Mouse (Mus musculus) left cerebral cortex, postnatal 4 days (tissue): ENCODE measurements around the gene 9530077C05Rik. TPM values are rescaled to one million over a fixed set of nuclear protein-coding genes. Genes with fewer than 3 reads are reported as not detected.
"Not testable (repeated sequence)": the region's sequence is repeated elsewhere in the genome, so short reads cannot be mapped to it uniquely, and the experiment has no call there.

Experiments used
- DNase-seq: peaks from one replicate; pipeline ENCODE4 v3.0.0-alpha.2; 2022
- intact Hi-C: fragments of 180-260 bp; cut with DNase I; formaldehyde crosslinking; loops from one replicate; pipeline ENCODE4 v1.15.1; 2025
- total RNA-seq, 2 experiments: library from RNA; stranded (reverse); gene quantifications; 2 replicates each; pipeline ENCODE4 v1.2.3; 2021

Gene 9530077C05Rik
- total RNA-seq, 2 experiments from 2014 or later: 10.1 to 10.3 TPM

GRCm38 (mm10) chr9:22453990-22454389 is 42.7 kb downstream of the 9530077C05Rik start, which contains the start of gene Gm17545:
Gene Gm17545, plus strand, starts transcription at chr9:22454290.
- DNase-seq, intact Hi-C loops: not testable (repeated sequence)

GRCm38 (mm10) chr9:22455041-22455440 is 43.7 kb downstream of the 9530077C05Rik start:
- intact Hi-C loops: no loop called here
- no peak for DNase-seq

GRCm38 (mm10) chr9:22457142-22457835 is 46.0 kb downstream of the 9530077C05Rik start:
- DNase-seq: no peak

GRCm38 (mm10) chr9:22461946-22462345 is 50.6 kb downstream of the 9530077C05Rik start:
- intact Hi-C loops: no loop called here
- peak; percentile 85 for DNase-seq

More at GRCm38 (mm10) chr9:22457142-22457835, 46.0 kb downstream of the 9530077C05Rik start:
- intact Hi-C loops: no loop called here

- intact Hi-C loops: no loop called here
- no peak for DNase-seq
Measured at GRCm38 (mm10) chr9:22466212-22466611, 54.9 kb downstream of the 9530077C05Rik start.

GRCm38 (mm10) chr9:22467371-22468169 is 56.3 kb downstream of the 9530077C05Rik start:
- DNase-seq: peak; percentile 45
- intact Hi-C loops: no loop called here

- intact Hi-C loops: no loop called here
- peak; percentile 69 for DNase-seq
Measured at GRCm38 (mm10) chr9:22468170-22468898, 57.0 kb downstream of the 9530077C05Rik start.

- intact Hi-C loops: no loop called here
- DNase-seq: no peak
Measured at GRCm38 (mm10) chr9:22468899-22469259, 57.6 kb downstream of the 9530077C05Rik start.

- no peak for DNase-seq
- intact Hi-C loops: no loop called here
Measured at GRCm38 (mm10) chr9:22469643-22470042, 58.3 kb downstream of the 9530077C05Rik start, which contains the start of gene Rp9. Gene Rp9, minus strand, starts transcription at chr9:22469743.

- intact Hi-C loops: no loop called here
Measured at GRCm38 (mm10) chr9:22475424-22475868, 64.1 kb downstream of the 9530077C05Rik start, which contains the start of gene Bbs9. Gene Bbs9, plus strand, starts transcription at chr9:22475715.

GRCm38 (mm10) chr9:22476265-22476664 is 65.0 kb downstream of the 9530077C05Rik start:
- no peak for DNase-seq
- intact Hi-C loops: no loop called here

More at GRCm38 (mm10) chr9:22475424-22475868, 64.1 kb downstream of the 9530077C05Rik start, which contains the start of gene Bbs9:
- DNase-seq: peak; percentile 94

- DNase-seq: no peak
- intact Hi-C loops: no loop called here
Measured at GRCm38 (mm10) chr9:22478946-22479345, 67.6 kb downstream of the 9530077C05Rik start.

- intact Hi-C loops: no loop called here
- DNase-seq: no peak
Measured at GRCm38 (mm10) chr9:22483866-22484561, 72.7 kb downstream of the 9530077C05Rik start.

GRCm38 (mm10) chr9:22484562-22485308 is 73.4 kb downstream of the 9530077C05Rik start:
- DNase-seq: no peak
- intact Hi-C loops: no loop called here

- DNase-seq: no peak
- intact Hi-C loops: no loop called here
Measured at GRCm38 (mm10) chr9:22486211-22486610, 74.9 kb downstream of the 9530077C05Rik start.

GRCm38 (mm10) chr9:22488963-22489362 is 77.7 kb downstream of the 9530077C05Rik start:
- DNase-seq: no peak
- intact Hi-C loops: no loop called here
